ENCODE assay signal across 8 mouse cellular contexts in genomic region chr2:119322587-119323300, GRCm38 (mm10). TPM values are rescaled to one million over a fixed set of nuclear protein-coding genes. Genes with fewer than 3 reads are reported as not detected.
DNase-seq lines count a peak whose midpoint lies in the region; ATAC-seq and TF ChIP-seq lines count a peak whose summit lies in the region.

No protein-coding gene starts in this region.

- WGBS in thymus, adult 2 months: 27% methylated on average over 39 of the region's 39 CpGs
- WGBS in midbrain, postnatal 0 days: 5% methylated on average over 39 of the region's 39 CpGs

- H3K27me3 ChIP-seq in thymus, adult 2 months (ENCODE audit: control insufficient read depth, insufficient read depth, low read length): peaks cover 19% of the 10 kb centered on the region; the same call in 1 of the 2 replicates
- H3K27me3 ChIP-seq in midbrain, postnatal 0 days (ENCODE audit: insufficient read depth, low read length): peaks cover 62% of the 10 kb centered on the region

- no peaks in the 10 kb centered on the region for H3K9me3 ChIP-seq in midbrain, postnatal 0 days (ENCODE audit: low read length)

- no peaks in the 10 kb centered on the region for H3K36me3 ChIP-seq in thymus, adult 2 months (ENCODE audit: control insufficient read depth, insufficient read depth, low read length)
- no peaks in the 10 kb centered on the region for H3K36me3 ChIP-seq in midbrain, postnatal 0 days (ENCODE audit: insufficient read depth, low read length)

- no peak overlapping the region for H3K27ac ChIP-seq in thymus, adult 2 months (ENCODE audit: control insufficient read depth, insufficient read depth, low read length)
- H3K27ac ChIP-seq in midbrain, postnatal 0 days (ENCODE audit: low read depth, low read length): no peak overlapping the region

- ATAC-seq in midbrain, postnatal 0 days (ENCODE audit: low FRiP score): no peak; the same call in 1 of the 2 replicates

- DNase-seq in cerebellum, adult 18-20 months: peak; percentile 21 to 37
- DNase-seq in cerebellum, adult 11 months: no peak
- peak; percentile 35 for DNase-seq in thymus, postnatal 0 days (ENCODE audit: low spot score)
- DNase-seq in thymus, adult 2 months: no peak
- DNase-seq in heart, postnatal 4 days: peak; percentile 43
- peak; percentile 80 for DNase-seq in left cerebral cortex, postnatal 4 days
- DNase-seq in midbrain, postnatal 0 days (ENCODE audit: low spot score): peak; percentile 81
- no peak for DNase-seq in gastrocnemius, postnatal 4 days (ENCODE audit: low spot score in 2 of 2)

- H3K9ac ChIP-seq in midbrain, postnatal 0 days (replicated peaks; ENCODE audit: low read length, poor library complexity, severe bottlenecking): no peak overlapping the region

- no peak overlapping the region for H3K4me3 ChIP-seq in thymus, adult 2 months (ENCODE audit: control insufficient read depth, insufficient read depth, low read length)
- H3K4me3 ChIP-seq in midbrain, postnatal 0 days (ENCODE audit: low read depth, low read length): peak overlapping the region; percentile 36

- intact Hi-C loops in left cerebral cortex, postnatal 4 days (cut with DNase I): no loop called here

- TF ChIP-seq POLR2A in thymus, adult 2 months (IDR thresholded peaks at IDR 0.05; ENCODE audit: control insufficient read depth, extremely low read depth, insufficient read depth, low read length, poor library complexity): no peak

- peaks cover 34% of the 10 kb centered on the region for H3K4me1 ChIP-seq in thymus, adult 2 months (replicated peaks; ENCODE audit: control insufficient read depth, insufficient read depth, low read length)
- peaks cover 19% of the 10 kb centered on the region for H3K4me1 ChIP-seq in midbrain, postnatal 0 days (ENCODE audit: insufficient read depth, low read length)

- peak overlapping the region; percentile 72 for H3K4me2 ChIP-seq in midbrain, postnatal 0 days (ENCODE audit: low read depth, low read length, poor library complexity, severe bottlenecking)

- TF ChIP-seq CTCF in thymus, adult 2 months (IDR thresholded peaks at IDR 0.05; ENCODE audit: borderline replicate concordance, control insufficient read depth, extremely low read depth, insufficient read depth, low read length, poor library complexity): no peak
- no peak for TF ChIP-seq CTCF in midbrain, postnatal 0 days (IDR thresholded peaks at IDR 0.05)

RNA-seq across cellular contexts. Expression of gene Dll4, which starts 2.8 kb away (rescaled TPM):
- 15.1 and 15.9 TPM in 2 replicates for polyA plus RNA-seq in thymus, postnatal 0 days (2015; fragmentation: Nextera tagmentation; extraction: Ambion mirVana)
- polyA plus RNA-seq in thymus, adult 2 months (2012; rRNA removed): 17.6 and 18.9 TPM in 2 replicates
- 10 to 100 TPM; 19.7 to 20.8 TPM for total RNA-seq in heart, postnatal 4 days (2021)
- 1 to 10 TPM; 5.3 to 6.8 TPM for total RNA-seq in left cerebral cortex, postnatal 4 days (2021)
- total RNA-seq in midbrain, postnatal 0 days (2014; rRNA removed): 3.9 TPM in 2 replicates
- polyA plus RNA-seq in midbrain, postnatal 0 days (2015; fragmentation: Nextera tagmentation; extraction: Ambion mirVana): 2.3 and 2.6 TPM in 2 replicates
- total RNA-seq in gastrocnemius, postnatal 4 days (2021): 10 to 100 TPM; 13.7 to 13.9 TPM

RNA-seq across cellular contexts. Expression of gene Chac1, which starts 28.3 kb away (rescaled TPM):
- 0.13 and 0.30 TPM in 2 replicates for polyA plus RNA-seq in thymus, postnatal 0 days (2015; fragmentation: Nextera tagmentation; extraction: Ambion mirVana)
- polyA plus RNA-seq in thymus, adult 2 months (2012; rRNA removed): 1.1 TPM in 2 replicates
- under 1 TPM; 0.43 to 0.81 TPM for total RNA-seq in heart, postnatal 4 days (2021)
- total RNA-seq in left cerebral cortex, postnatal 4 days (2021): 1 to 10 TPM; 6.7 to 7.7 TPM
- total RNA-seq in midbrain, postnatal 0 days (2014; rRNA removed): 9.5 and 18.7 TPM in 2 replicates
- 10.2 and 13.5 TPM in 2 replicates for polyA plus RNA-seq in midbrain, postnatal 0 days (2015; fragmentation: Nextera tagmentation; extraction: Ambion mirVana)
- total RNA-seq in gastrocnemius, postnatal 4 days (2021): under 1 TPM; 0.65 to 0.88 TPM

RNA-seq across cellular contexts. Expression of gene Vps18, which starts 34.2 kb away (rescaled TPM):
- 12.3 and 12.4 TPM in 2 replicates for polyA plus RNA-seq in thymus, postnatal 0 days (2015; fragmentation: Nextera tagmentation; extraction: Ambion mirVana)
- polyA plus RNA-seq in thymus, adult 2 months (2012; rRNA removed): 28.4 and 30.5 TPM in 2 replicates
- total RNA-seq in heart, postnatal 4 days (2021): 10 to 100 TPM; 13.9 to 14.0 TPM
- total RNA-seq in left cerebral cortex, postnatal 4 days (2021): 10 to 100 TPM; 29.3 to 31.3 TPM
- total RNA-seq in midbrain, postnatal 0 days (2014; rRNA removed): 30.1 and 36.9 TPM in 2 replicates
- polyA plus RNA-seq in midbrain, postnatal 0 days (2015; fragmentation: Nextera tagmentation; extraction: Ambion mirVana): 21.4 and 21.6 TPM in 2 replicates
- total RNA-seq in gastrocnemius, postnatal 4 days (2021): 10 to 100 TPM; 12.6 to 13.0 TPM

RNA-seq across cellular contexts. Expression of gene Rhov, which starts 51.7 kb away (rescaled TPM):
- polyA plus RNA-seq in thymus, postnatal 0 days (2015; fragmentation: Nextera tagmentation; extraction: Ambion mirVana): 3.9 and 4.2 TPM in 2 replicates
- 2.6 and 3.5 TPM in 2 replicates for polyA plus RNA-seq in thymus, adult 2 months (2012; rRNA removed)
- not detected for total RNA-seq in heart, postnatal 4 days (2021)
- 10 to 100 TPM; 20.4 to 23.9 TPM for total RNA-seq in left cerebral cortex, postnatal 4 days (2021)
- total RNA-seq in midbrain, postnatal 0 days (2014; rRNA removed): 24.5 and 32.7 TPM in 2 replicates
- polyA plus RNA-seq in midbrain, postnatal 0 days (2015; fragmentation: Nextera tagmentation; extraction: Ambion mirVana): 37.7 and 43.7 TPM in 2 replicates
- under 1 TPM in 1 of 2 experiments, not detected in 1; 0.16 TPM for total RNA-seq in gastrocnemius, postnatal 4 days (2021)

Comparison
In these comparisons a context has a peak if more than half of its experiments do, and no peak if none do; other contexts are left out.
1. DNase-seq: peak in cerebellum, adult 18-20 months (2 of 2), thymus, postnatal 0 days (single experiment), heart, postnatal 4 days (single experiment), left cerebral cortex, postnatal 4 days (single experiment) and midbrain, postnatal 0 days (single experiment); none in cerebellum, adult 11 months (single experiment), thymus, adult 2 months (single experiment) and gastrocnemius, postnatal 4 days (0 of 2).